In genomic region chr11:94281199-94282181, GRCm38 (mm10) we compare ENCODE assay signal across 10 mouse cellular contexts. TPM values are rescaled to one million over a fixed set of nuclear protein-coding genes. Genes with fewer than 3 reads are reported as not detected.
DNase-seq lines count a peak whose midpoint lies in the region; ATAC-seq and TF ChIP-seq lines count a peak whose summit lies in the region.
"Had no signal": no experiment of that assay in that cellular context is flagged by ENCODE, and none has a peak within 500 bp of the region (broad histone marks: within the 10 kb centered on the region; RNA-seq: fewer than 3 reads in every experiment).

Gm21885 (plus strand) TSS chr11:94281873.

- no peak within 1 kb of the TSS for H3K4me3 ChIP-seq in hindbrain, embryonic 10.5 days
- H3K4me3 ChIP-seq in hindbrain, embryonic 11.5 days (ENCODE audit: low read depth, low read length), result no peak within 1 kb of the TSS
- no peak within 1 kb of the TSS for H3K4me3 ChIP-seq in liver, embryonic 13.5 days (replicated peaks)

- no peaks in the 10 kb centered on the region for H3K27me3 ChIP-seq in hindbrain, embryonic 10.5 days (ENCODE audit: insufficient read depth, poor library complexity, severe bottlenecking)
- no peaks in the 10 kb centered on the region for H3K27me3 ChIP-seq in hindbrain, embryonic 11.5 days (ENCODE audit: control insufficient read depth, insufficient read depth, low read length)
- no peaks in the 10 kb centered on the region for H3K27me3 ChIP-seq in liver, embryonic 13.5 days

- TF ChIP-seq POLR2A in brain, embryonic 14.5 days (IDR thresholded peaks at IDR 0.05; ENCODE audit: borderline replicate concordance, extremely low read depth, insufficient read depth, insufficient read length, poor library complexity, severe bottlenecking), result no peak

- no peak for DNase-seq in hindbrain, embryonic 10.5 days (ENCODE audit: low spot score)
- no peak for DNase-seq in hindbrain, embryonic 11.5 days (ENCODE audit: low spot score)
- DNase-seq in brain, embryonic 14.5 days (ENCODE audit: low read depth), result peak; percentile 71
- DNase-seq in heart, adult 9 months (ENCODE audit: low spot score in 2 of 2), result peak; percentile 16 to 48
- no peak for DNase-seq in liver, embryonic 13.5 days
- DNase-seq in testis, postnatal 14 days (ENCODE audit: low spot score), result no peak
- no peak for DNase-seq in urinary bladder, postnatal 4 days (ENCODE audit: low spot score in 2 of 2)
- no peak for DNase-seq in right cerebral cortex, postnatal 4 days
- DNase-seq: gastrocnemius, postnatal 10 days; lung, adult 18-20 months had no signal

- H3K9ac ChIP-seq in hindbrain, embryonic 11.5 days (ENCODE audit: low read depth, low read length), result no peak within 1 kb of the TSS
- H3K9ac ChIP-seq in liver, embryonic 13.5 days, result no peak within 1 kb of the TSS

- peaks cover 40% of the 10 kb centered on the region for H3K36me3 ChIP-seq in hindbrain, embryonic 10.5 days
- H3K36me3 ChIP-seq in hindbrain, embryonic 11.5 days (ENCODE audit: control insufficient read depth, insufficient read depth, low read length), result no peaks in the 10 kb centered on the region
- peaks cover 46% of the 10 kb centered on the region for H3K36me3 ChIP-seq in liver, embryonic 13.5 days

- no peak for TF ChIP-seq CTCF in brain, embryonic 14.5 days (IDR thresholded peaks at IDR 0.05; ENCODE audit: borderline replicate concordance, extremely low read depth, insufficient read depth, insufficient read length)

- peaks cover 18% of the 10 kb centered on the region for H3K4me1 ChIP-seq in hindbrain, embryonic 10.5 days (replicated peaks)
- H3K4me1 ChIP-seq in hindbrain, embryonic 11.5 days (replicated peaks; ENCODE audit: control insufficient read depth, insufficient read depth, low read length), result 0 out of 2 replicates have a peak, but pooled peaks cover 2% of the 10 kb centered on the region
- peaks cover 45% of the 10 kb centered on the region for H3K4me1 ChIP-seq in liver, embryonic 13.5 days (replicated peaks)

- ATAC-seq in hindbrain, embryonic 11.5 days (ENCODE audit: low FRiP score), result no peak
- ATAC-seq in liver, embryonic 13.5 days (ENCODE audit: low read depth), result peak; percentile 50

- no peak within 1 kb of the TSS for H3K4me2 ChIP-seq in hindbrain, embryonic 11.5 days (replicated peaks; ENCODE audit: low read depth, low read length)
- H3K4me2 ChIP-seq in liver, embryonic 13.5 days, result no peak within 1 kb of the TSS

- H3K9me3 ChIP-seq in hindbrain, embryonic 10.5 days, result no peaks in the 10 kb centered on the region
- no peaks in the 10 kb centered on the region for H3K9me3 ChIP-seq in hindbrain, embryonic 11.5 days (ENCODE audit: control insufficient read depth, low read length)
- H3K9me3 ChIP-seq in liver, embryonic 13.5 days (replicated peaks), result no peaks in the 10 kb centered on the region

- 86% methylated on average over 11 of the region's 11 CpGs for WGBS in hindbrain, embryonic 10.5 days
- 88% methylated on average over 11 of the region's 11 CpGs for WGBS in hindbrain, embryonic 11.5 days
- 62% methylated on average over 11 of the region's 11 CpGs for WGBS in liver, embryonic 13.5 days (ENCODE audit: insufficient replicate concordance)

- peak within 1 kb of the TSS; percentile 17; the same call in 1 of the 2 replicates for H3K27ac ChIP-seq in hindbrain, embryonic 10.5 days
- no peak within 1 kb of the TSS for H3K27ac ChIP-seq in hindbrain, embryonic 11.5 days (ENCODE audit: low read depth, low read length)
- H3K27ac ChIP-seq in liver, embryonic 13.5 days, result peak within 1 kb of the TSS; percentile 29; the same call in 1 of the 2 replicates

RNA-seq across cellular contexts. Expression of gene Gm21885, which starts in this region (rescaled TPM):
- polyA plus RNA-seq in hindbrain, embryonic 10.5 days (2016; fragmentation: Nextera tagmentation; extraction: Ambion mirVana), result not detected in 2 replicates
- 0.68 TPM in 1 of 2 replicates, not detected in the other for polyA plus RNA-seq in hindbrain, embryonic 11.5 days (2014; fragmentation: Nextera tagmentation; extraction: Ambion mirVana)
- not detected in 2 replicates for polyA plus RNA-seq in brain, embryonic 14.5 days (2012; rRNA removed)
- polyA plus RNA-seq in liver, embryonic 13.5 days (2015; fragmentation: Nextera tagmentation; extraction: Ambion mirVana), result not detected in 2 replicates

Comparison
In these comparisons a context has a peak if more than half of its experiments do, and no peak if none do; other contexts are left out.
1. Peak in DNase-seq in brain, embryonic 14.5 days; RNA of the gene not detected or under 1 TPM.
2. Peak in ATAC-seq and H3K27ac ChIP-seq in liver, embryonic 13.5 days; RNA of the gene not detected or under 1 TPM.
3. DNase-seq: peak in heart, adult 9 months (2 of 2); none in hindbrain, embryonic 10.5 days (single experiment), hindbrain, embryonic 11.5 days (single experiment), liver, embryonic 13.5 days (single experiment), testis, postnatal 14 days (single experiment), urinary bladder, postnatal 4 days (0 of 2) and right cerebral cortex, postnatal 4 days (single experiment).